Mouse (Mus musculus) ovary, postnatal 14 days (tissue): ENCODE measurements around the gene Pianp.

Source experiments
- DNase-seq: peaks from one replicate; pipeline ENCODE4 v3.0.0; 2022; ENCODE audit warnings: low spot score

Pianp gene

GRCm38 (mm10) chr6:124996551-124997501 is at the start of gene Pianp:
Gene Pianp (plus strand): TSS chr6:124996694.
- peak; percentile 78 for DNase-seq

DNA sequence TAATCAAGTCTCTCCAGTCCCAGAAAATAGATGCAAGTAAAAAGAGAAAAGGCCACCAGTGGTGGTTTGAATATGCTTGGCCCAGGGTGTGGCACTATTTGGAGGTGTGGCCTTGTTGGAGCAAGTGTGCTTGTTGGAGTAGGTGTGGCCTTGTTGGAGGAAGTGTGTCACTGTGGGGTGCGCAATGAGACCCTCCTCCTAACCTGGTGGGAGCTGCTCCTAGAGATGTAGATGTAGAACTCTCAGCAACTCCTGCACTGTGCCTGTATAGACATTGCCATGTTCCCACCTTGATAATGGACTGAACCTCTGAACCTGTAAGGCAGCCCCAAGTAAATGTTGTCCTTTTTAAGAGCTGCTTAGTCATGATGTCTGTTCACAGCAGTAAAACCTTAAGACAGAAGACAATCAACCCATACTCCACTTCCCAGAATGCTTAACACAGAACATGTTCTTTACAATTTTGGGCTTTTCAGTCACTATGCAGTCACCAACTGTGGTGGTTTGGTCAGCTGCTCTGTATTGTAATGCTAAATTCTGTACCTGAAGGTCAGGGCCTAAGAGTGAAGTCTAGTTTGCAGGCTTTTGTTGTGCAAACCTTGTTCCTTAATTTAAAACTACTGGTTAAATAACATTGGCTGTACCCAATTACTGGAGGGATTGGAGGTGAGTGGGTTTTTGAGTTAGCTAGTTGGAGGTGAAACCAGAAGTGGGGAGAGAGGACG is 42.3 kb upstream of the Pianp start:
- no peak for DNase-seq

DNA sequence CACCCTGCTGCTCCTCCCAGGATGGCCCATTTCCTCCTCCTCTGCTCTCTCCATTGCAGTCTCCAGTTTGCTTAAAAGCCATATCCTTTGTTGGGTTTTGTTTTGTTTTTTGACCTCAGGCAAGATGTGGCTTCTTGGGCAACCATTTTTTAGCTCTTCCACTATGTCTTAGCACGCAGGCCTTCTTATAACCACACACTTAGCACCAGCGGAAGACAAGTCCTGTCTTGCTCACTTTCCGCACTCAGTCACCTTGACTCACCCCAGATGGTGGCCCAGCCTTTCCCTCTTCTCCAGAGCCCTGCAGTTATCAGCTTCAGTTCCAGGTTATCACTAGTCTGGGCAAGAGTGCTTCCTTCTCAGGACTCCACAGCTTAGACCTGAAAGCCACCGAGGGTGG is 41.3 kb upstream of the Pianp start:
- DNase-seq, result no peak

DNA sequence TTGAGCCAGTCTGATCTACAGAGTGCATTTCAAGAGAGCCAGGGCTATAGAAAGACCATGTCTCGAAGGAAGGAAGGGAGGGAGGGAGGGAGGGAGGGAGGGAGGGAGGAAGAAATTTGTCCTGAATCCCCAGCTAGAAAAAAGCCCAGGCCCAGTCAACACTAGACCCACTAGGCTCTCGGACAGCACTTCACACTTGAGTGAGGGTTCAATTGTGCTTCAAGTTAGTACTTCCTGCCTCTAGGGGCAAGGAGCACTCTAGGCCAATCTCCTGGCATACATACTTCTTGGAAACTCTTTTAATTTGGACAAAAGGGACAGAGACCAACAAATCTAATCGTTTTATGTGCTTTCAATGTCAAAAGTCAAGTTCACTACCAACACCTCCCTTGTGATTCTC is 38.4 kb upstream of the Pianp start:
- no peak for DNase-seq

DNA sequence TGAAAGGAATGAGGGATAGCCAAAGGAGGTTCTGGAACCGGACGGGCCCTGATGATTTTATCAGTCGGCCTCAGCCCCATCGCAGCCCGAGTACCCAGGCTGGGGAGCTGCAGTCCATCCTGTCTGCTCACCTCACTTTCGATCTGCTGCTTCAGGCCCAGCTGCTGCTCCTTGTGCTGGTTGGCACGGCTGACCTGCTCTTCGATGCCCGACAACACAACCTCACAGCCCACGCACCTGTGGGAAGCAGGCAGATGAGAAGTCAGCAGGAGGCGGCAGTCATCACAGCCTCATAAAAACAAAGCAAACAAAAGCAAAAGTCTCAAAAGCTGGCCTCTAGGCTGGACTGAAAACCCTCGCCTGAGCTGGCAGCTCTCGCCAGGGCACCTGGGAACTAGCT is 36.5 kb upstream of the Pianp start:
- no peak for DNase-seq

- no peak for DNase-seq
These were observed 35.5 kb upstream of the Pianp start for GRCm38 (mm10) chr6:124961021-124961420.

GRCm38 (mm10) chr6:124964638-124965037 is 31.9 kb upstream of the Pianp start:
- no peak for DNase-seq

DNA sequence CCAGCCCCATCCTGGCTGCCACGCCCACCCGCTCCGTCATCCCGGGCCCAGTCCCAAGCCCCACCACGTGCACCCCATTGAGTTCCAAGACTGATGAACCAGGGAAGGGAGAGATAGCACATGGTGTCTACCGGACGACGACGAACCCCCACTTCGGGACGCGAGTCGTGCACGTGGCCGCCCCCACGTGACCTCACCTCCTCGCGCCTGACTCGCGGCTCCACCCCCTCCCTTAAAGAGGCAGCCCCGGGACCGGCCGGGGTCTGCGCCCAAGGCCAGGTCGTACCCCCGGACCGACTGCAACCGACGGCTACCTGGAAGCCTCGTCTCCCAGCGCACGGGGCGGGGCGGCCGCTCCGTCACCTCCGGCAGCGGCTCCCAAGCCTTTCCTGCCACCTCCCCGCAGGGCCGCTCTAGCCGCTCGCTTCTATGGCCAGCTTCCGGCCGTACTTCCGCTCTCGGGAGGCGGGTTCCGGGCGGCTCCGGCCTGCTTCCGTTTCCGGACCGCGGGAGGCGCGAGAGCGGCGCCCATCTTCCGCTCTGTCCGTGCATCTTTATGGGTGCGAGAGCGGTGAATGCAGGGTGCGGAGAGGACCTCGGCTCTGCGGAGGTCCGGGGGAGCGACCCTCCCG is 31.3 kb upstream of the Pianp start, which contains the start of gene Cops7a:
Cops7a (minus strand) TSS at position 451 of the 632 bp plus-strand sequence.
- peak; percentile 95 for DNase-seq

- no peak for DNase-seq
These were observed 30.7 kb upstream of the Pianp start for GRCm38 (mm10) chr6:124965747-124966146.

DNA sequence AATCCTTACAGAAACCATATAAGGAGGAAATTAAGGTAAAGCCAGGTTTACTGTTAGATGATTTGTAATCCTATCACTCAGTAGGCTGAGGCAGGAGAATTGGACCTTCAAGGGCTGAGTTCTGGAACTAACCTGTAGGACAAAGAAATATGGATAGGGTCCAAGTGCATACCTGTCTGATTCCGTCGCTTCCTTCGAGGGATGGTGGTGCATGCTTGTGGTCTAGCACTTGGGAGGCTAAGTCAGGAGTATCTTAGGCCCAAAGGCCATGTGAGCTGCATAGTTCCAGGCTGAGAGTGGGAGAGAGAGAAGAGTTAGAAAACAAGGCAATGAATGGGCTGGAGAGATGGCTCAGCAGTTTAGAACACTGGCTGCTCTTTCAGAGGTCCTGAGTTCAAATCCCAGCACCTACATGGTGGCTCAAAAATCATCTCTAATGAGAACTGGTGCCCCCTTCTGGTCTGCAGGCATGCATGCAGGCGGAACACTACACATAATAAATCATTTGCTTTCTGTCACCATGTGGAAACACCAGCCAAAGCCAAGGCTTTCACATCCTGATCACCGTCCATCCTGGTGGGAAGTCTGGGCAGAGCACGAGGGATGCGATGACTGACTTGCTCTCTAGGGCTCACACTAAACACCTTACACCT is 29.9 kb upstream of the Pianp start:
- no peak for DNase-seq

GRCm38 (mm10) chr6:124967766-124968165 is 28.7 kb upstream of the Pianp start:
- DNase-seq, result peak; percentile 23

- DNase-seq, result no peak
These were observed 4.3 kb upstream of the Pianp start for GRCm38 (mm10) chr6:124992241-124992640.

DNA sequence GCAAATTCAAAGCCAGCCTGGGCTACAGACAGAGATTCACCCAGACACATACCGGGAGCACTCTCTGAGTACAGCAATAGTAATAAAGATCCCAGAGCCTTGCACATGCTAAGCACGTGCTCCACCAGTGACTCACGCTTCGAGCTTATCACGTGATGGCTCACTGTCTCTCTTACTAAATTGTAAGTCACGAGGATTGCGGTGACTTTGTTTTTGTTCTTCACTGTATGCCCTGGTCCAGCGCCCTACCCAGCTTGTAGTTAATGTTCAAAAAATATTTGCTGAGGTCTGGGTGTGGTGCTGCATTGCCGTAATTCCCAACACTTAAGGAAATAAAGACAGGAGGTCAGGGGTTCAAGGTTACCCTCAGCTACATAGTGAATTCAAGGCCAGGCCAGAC is 3.1 kb upstream of the Pianp start:
- DNase-seq, result no peak

DNA sequence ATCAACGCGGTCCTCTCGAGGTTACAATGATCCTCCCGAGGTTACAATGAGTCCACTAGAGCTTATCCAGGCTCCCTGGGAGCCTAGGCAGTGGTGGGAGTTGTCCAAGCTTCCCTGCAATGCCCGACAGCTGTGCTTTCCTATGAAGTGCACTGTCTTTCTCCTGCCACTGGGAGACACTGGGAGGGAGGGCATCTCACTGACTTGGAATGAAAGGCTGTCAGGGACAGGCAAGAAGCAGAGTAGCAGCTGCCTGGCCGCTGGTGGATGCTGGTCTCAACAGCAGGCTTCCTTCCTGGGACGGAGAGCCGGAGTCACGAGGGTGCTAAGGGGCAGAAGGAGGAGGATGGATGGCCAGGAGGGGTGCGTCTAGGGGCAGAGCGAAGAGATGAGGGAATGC is 2.6 kb upstream of the Pianp start:
- no peak for DNase-seq

DNA sequence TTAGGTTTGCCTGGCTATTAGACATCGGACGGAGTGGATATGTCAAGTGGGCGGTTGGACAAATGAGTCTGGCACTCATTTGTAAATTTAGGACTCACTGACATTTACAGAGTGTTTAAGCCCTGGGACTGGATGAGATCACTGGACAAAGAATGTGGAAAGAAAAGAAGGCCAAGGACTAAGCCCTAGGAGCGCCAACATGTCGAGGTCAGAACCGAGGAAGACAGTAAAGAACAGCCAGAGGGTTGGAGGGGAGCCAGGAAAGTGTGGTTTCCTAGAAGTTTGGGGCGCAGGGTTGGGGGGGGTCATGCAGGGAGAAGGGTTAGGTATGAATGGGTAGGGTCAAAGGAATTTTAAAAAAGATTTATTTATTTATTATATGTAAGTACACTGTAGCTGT is 1.2 kb upstream of the Pianp start:
- no peak for DNase-seq

GRCm38 (mm10) chr6:124995831-124996403 is 577 bp upstream of the Pianp start:
- DNase-seq, result no peak

DNA sequence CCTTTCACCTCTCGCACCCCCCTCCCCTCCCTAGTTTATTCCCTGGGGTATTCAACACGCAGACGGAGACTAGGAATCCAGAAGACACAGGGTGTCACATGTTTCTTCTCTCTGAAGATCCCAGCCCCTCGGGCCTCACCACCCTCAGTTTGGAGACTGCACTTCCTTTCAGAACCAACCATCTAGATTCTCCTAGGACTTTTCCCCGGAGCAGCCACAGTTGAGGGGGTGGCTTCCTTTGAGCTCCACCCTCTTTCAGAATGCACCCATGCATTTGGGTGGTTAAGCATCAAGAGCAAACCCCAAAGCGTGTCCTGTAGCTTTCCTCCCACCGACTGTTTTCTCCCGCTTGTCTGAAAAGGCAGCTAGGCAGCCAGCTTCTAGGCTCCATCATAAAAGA is 1.6 kb downstream of the Pianp start:
- no peak for DNase-seq

DNA sequence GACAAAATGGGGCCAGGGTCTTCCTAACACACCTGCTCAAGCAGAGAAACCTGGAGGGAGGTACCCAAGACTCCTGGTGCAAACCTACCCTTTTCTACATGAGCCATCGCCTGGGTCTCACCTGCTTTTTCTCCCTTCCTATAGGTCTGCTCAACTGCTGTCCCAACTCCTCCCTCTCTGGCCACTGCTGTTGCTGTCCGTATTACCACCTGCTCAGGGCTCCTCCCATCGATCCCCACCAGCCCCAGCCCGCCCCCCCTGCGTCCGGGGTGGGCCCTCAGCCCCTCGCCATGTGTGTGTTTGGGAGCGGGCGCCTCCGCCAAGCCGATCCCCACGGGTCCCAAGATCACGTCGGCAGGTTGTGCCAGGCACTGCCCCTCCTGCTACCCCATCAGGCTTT is 2.6 kb downstream of the Pianp start:
- DNase-seq, result no peak

DNA sequence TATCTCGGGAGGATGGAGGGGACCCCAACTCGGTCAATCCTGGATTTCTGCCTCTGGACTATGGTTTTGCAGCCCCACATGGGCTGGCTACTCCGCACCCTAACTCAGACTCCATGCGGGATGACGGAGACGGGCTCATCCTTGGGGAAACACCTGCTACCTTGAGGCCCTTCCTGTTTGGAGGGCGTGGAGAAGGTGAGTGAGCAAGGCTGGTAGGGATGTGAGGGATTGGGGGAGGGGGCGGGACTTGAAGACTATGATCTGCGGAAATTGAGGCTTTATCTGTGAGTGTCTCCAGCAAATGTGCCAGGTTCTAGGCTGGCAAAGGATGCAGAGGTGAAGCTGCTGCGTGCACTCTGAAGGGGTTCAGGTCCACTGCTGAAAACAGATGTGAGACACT is 3.1 kb downstream of the Pianp start:
- no peak for DNase-seq

- DNase-seq, result no peak
These were observed 7.2 kb downstream of the Pianp start for GRCm38 (mm10) chr6:125003706-125004105.

- no peak for DNase-seq
These were observed 8.6 kb downstream of the Pianp start for GRCm38 (mm10) chr6:125005086-125005485.

- no peak for DNase-seq
These were observed 11.6 kb downstream of the Pianp start for GRCm38 (mm10) chr6:125008060-125008459.
